Mouse (Mus musculus) spleen, embryonic (tissue): ENCODE results near the gene Gmpr.

Source experiments
- CTCF ChIA-PET: fragments of 350-600 bp; sonication (Branson Sonifier 250); formaldehyde crosslinking; loops from one replicate; lab custom pipeline; 2022; lab: Charles Lee

Gmpr gene

GRCm38 (mm10) chr13:45600443-45600842 is 93.2 kb downstream of the Gmpr start:
- CTCF ChIA-PET: no interaction called here
